Comparison of ENCODE assay signal across 11 mouse cellular contexts in genomic region chr2:93040841-93041240, GRCm38 (mm10). TPM values are rescaled to one million over a fixed set of nuclear protein-coding genes. Genes with fewer than 3 reads are reported as not detected.
DNase-seq lines count a peak whose midpoint lies in the region; ATAC-seq lines count a peak whose summit lies in the region.
"Had no signal": no experiment of that assay in that cellular context is flagged by ENCODE, and none has a peak within 500 bp of the region (broad histone marks: within the 10 kb centered on the region; RNA-seq: fewer than 3 reads in every experiment).

No protein-coding gene starts in this region.

- no peak for DNase-seq in hindbrain, embryonic 14.5 days (ENCODE audit: low spot score)
- peak; percentile 35 for DNase-seq in adipocyte (ENCODE audit: low spot score)
- no peak for DNase-seq in embryonic facial prominence, embryonic 14.5 days (ENCODE audit: low spot score)
- no peak for DNase-seq in left cerebral cortex, postnatal 36 days (ENCODE audit: low spot score in 2 of 2)
- no peak for DNase-seq in right cerebral cortex, adult 18-20 months
- no peak for DNase-seq in spleen, postnatal 14 days (ENCODE audit: low spot score in 2 of 2)
- DNase-seq: right cerebral cortex, postnatal 25 days had no signal

- H3K9ac ChIP-seq in hindbrain, embryonic 13.5 days, result 0 out of 2 replicates have a peak overlapping the region, but pooled peaks have one; percentile 15
- H3K9ac ChIP-seq in hindbrain, embryonic 14.5 days, result no peak overlapping the region
- no peak overlapping the region; the same call in 1 of the 2 replicates for H3K9ac ChIP-seq in embryonic facial prominence, embryonic 14.5 days (ENCODE audit: low read depth, low read length)
- H3K9ac ChIP-seq in limb, embryonic 13.5 days, result peak overlapping the region; percentile 48; the same call in 1 of the 2 replicates
- H3K9ac ChIP-seq: midbrain, embryonic 15.5 days had no signal

- H3K9me3 ChIP-seq in hindbrain, embryonic 13.5 days, result no peaks in the 10 kb centered on the region
- H3K9me3 ChIP-seq in hindbrain, embryonic 14.5 days (ENCODE audit: control insufficient read depth, low read length), result no peaks in the 10 kb centered on the region
- H3K9me3 ChIP-seq in embryonic facial prominence, embryonic 14.5 days (ENCODE audit: control insufficient read depth, low read length), result no peaks in the 10 kb centered on the region
- H3K9me3 ChIP-seq in limb, embryonic 13.5 days, result no peaks in the 10 kb centered on the region
- H3K9me3 ChIP-seq: midbrain, embryonic 15.5 days had no signal

- H3K27me3 ChIP-seq in hindbrain, embryonic 13.5 days, result no peaks in the 10 kb centered on the region
- no peaks in the 10 kb centered on the region for H3K27me3 ChIP-seq in hindbrain, embryonic 14.5 days (ENCODE audit: control insufficient read depth, insufficient read depth, low read length)
- H3K27me3 ChIP-seq in embryonic facial prominence, embryonic 14.5 days (replicated peaks; ENCODE audit: control insufficient read depth, insufficient read depth, low read length), result no peaks in the 10 kb centered on the region
- H3K27me3 ChIP-seq in limb, embryonic 13.5 days, result no peaks in the 10 kb centered on the region
- H3K27me3 ChIP-seq: midbrain, embryonic 15.5 days had no signal

- H3K4me2 ChIP-seq in hindbrain, embryonic 13.5 days, result no peak overlapping the region
- no peak overlapping the region for H3K4me2 ChIP-seq in hindbrain, embryonic 14.5 days (replicated peaks)
- no peak overlapping the region for H3K4me2 ChIP-seq in embryonic facial prominence, embryonic 14.5 days (ENCODE audit: low read depth, low read length)
- no peak overlapping the region for H3K4me2 ChIP-seq in limb, embryonic 13.5 days (replicated peaks)
- H3K4me2 ChIP-seq: midbrain, embryonic 15.5 days had no signal

- 80% methylated on average over 7 of the region's 7 CpGs for WGBS in hindbrain, embryonic 13.5 days
- WGBS in hindbrain, embryonic 14.5 days, result 75% methylated on average over 7 of the region's 7 CpGs
- WGBS in embryonic facial prominence, embryonic 14.5 days, result 61% methylated on average over 7 of the region's 7 CpGs
- WGBS in limb, embryonic 13.5 days, result 71% methylated on average over 7 of the region's 7 CpGs

- no peak for ATAC-seq in hindbrain, embryonic 13.5 days (ENCODE audit: low FRiP score)
- ATAC-seq in hindbrain, embryonic 14.5 days (ENCODE audit: low FRiP score), result no peak
- no peak for ATAC-seq in embryonic facial prominence, embryonic 14.5 days (ENCODE audit: low read depth)
- ATAC-seq in limb, embryonic 13.5 days (ENCODE audit: low FRiP score, low read depth), result no peak
- ATAC-seq: midbrain, embryonic 15.5 days had no signal

- no peak overlapping the region for H3K4me3 ChIP-seq in hindbrain, embryonic 13.5 days
- no peak overlapping the region for H3K4me3 ChIP-seq in hindbrain, embryonic 14.5 days (replicated peaks; ENCODE audit: low read length)
- no peak overlapping the region for H3K4me3 ChIP-seq in embryonic facial prominence, embryonic 14.5 days (ENCODE audit: low read depth, low read length)
- H3K4me3 ChIP-seq in limb, embryonic 13.5 days, result no peak overlapping the region
- H3K4me3 ChIP-seq: erythroblast, embryonic 14.5 days; midbrain, embryonic 15.5 days had no signal

- peaks cover 53% of the 10 kb centered on the region for H3K4me1 ChIP-seq in hindbrain, embryonic 13.5 days (replicated peaks)
- peaks cover 21% of the 10 kb centered on the region for H3K4me1 ChIP-seq in hindbrain, embryonic 14.5 days (replicated peaks; ENCODE audit: control insufficient read depth, insufficient read depth, low read length)
- H3K4me1 ChIP-seq in embryonic facial prominence, embryonic 14.5 days (ENCODE audit: control insufficient read depth, insufficient read depth, low read length), result peaks cover 53% of the 10 kb centered on the region
- H3K4me1 ChIP-seq in limb, embryonic 13.5 days, result peaks cover 83% of the 10 kb centered on the region

- H3K36me3 ChIP-seq in hindbrain, embryonic 13.5 days, result 0 out of 2 replicates have a peak, but pooled peaks cover 6% of the 10 kb centered on the region
- no peaks in the 10 kb centered on the region for H3K36me3 ChIP-seq in hindbrain, embryonic 14.5 days (replicated peaks; ENCODE audit: control insufficient read depth, insufficient read depth)
- no peaks in the 10 kb centered on the region for H3K36me3 ChIP-seq in embryonic facial prominence, embryonic 14.5 days (ENCODE audit: control insufficient read depth, insufficient read depth, low read length)
- peaks cover 5% of the 10 kb centered on the region; the same call in 1 of the 2 replicates for H3K36me3 ChIP-seq in limb, embryonic 13.5 days
- H3K36me3 ChIP-seq: midbrain, embryonic 15.5 days had no signal

- 0 out of 2 replicates have a peak overlapping the region, but pooled peaks have one; percentile 24 for H3K27ac ChIP-seq in hindbrain, embryonic 13.5 days
- H3K27ac ChIP-seq in hindbrain, embryonic 14.5 days, result no peak overlapping the region
- peak overlapping the region; percentile 35; the same call in 1 of the 2 replicates for H3K27ac ChIP-seq in embryonic facial prominence, embryonic 14.5 days (replicated peaks; ENCODE audit: low read depth, low read length)
- H3K27ac ChIP-seq in limb, embryonic 13.5 days, result peak overlapping the region; percentile 55; the same call in 1 of the 2 replicates
- H3K27ac ChIP-seq: midbrain, embryonic 15.5 days had no signal

- intact Hi-C loops in left cerebral cortex, postnatal 36 days (cut with DNase I), result no loop called here

RNA-seq across cellular contexts. Expression of gene Prdm11, which starts 5.1 kb away (rescaled TPM):
- 1.8 and 1.9 TPM in 2 replicates for polyA plus RNA-seq in hindbrain, embryonic 13.5 days (2015; fragmentation: Nextera tagmentation; extraction: Ambion mirVana)
- polyA plus RNA-seq in hindbrain, embryonic 14.5 days (2014; fragmentation: Nextera tagmentation; extraction: Ambion mirVana), result 1.8 and 2.5 TPM in 2 replicates
- 4.6 and 4.8 TPM in 2 replicates for polyA plus RNA-seq in embryonic facial prominence, embryonic 14.5 days (2014; fragmentation: Nextera tagmentation; extraction: Ambion mirVana)
- 7.1 and 7.8 TPM in 2 replicates for polyA plus RNA-seq in limb, embryonic 13.5 days (2015; fragmentation: Nextera tagmentation; extraction: Ambion mirVana)
- 10 to 100 TPM; 21.0 to 25.1 TPM for total RNA-seq in left cerebral cortex, postnatal 36 days (2021)

Comparison
In these comparisons a context has a peak if more than half of its experiments do, and no peak if none do; other contexts are left out.
1. H3K9ac ChIP-seq: peak in hindbrain, embryonic 13.5 days (single experiment) and limb, embryonic 13.5 days (single experiment); none in hindbrain, embryonic 14.5 days (single experiment) and embryonic facial prominence, embryonic 14.5 days (single experiment).